Mouse (Mus musculus) embryonic stem cell, embryonic (primary cell): ENCODE measurements around the gene Cbfa2t3.

ENCODE experiments used
- CTCF ChIA-PET, 4 experiments: fragments of 300-600 bp in 2 of 4; fragments of 350-600 bp in 2 of 4; sonication (Branson Sonifier 250); formaldehyde crosslinking; loops; one replicate each; lab custom pipeline; 2022; ENCODE audit warnings: inconsistent platforms in 2 of 4; lab: Charles Lee
- POLR2A ChIA-PET, 4 experiments: fragments of 300-600 bp in 2 of 4; fragments of 350-600 bp in 2 of 4; sonication (Branson Sonifier 250); formaldehyde crosslinking; loops; one replicate each; lab custom pipeline; 2022; ENCODE audit warnings: antibody characterized with exemption in 4 of 4, inconsistent platforms in 1 of 4; lab: Charles Lee

The Cbfa2t3 gene

GRCm38 (mm10) chr8:122702957-122703356 is 4.0 kb upstream of the Cbfa2t3 start:
- POLR2A ChIA-PET: no interaction called here
- CTCF ChIA-PET: no interaction called here

- CTCF ChIA-PET: no interaction called here
- POLR2A ChIA-PET: no interaction called here
Observed at GRCm38 (mm10) chr8:122702301-122702941, 3.5 kb upstream of the Cbfa2t3 start.

GRCm38 (mm10) chr8:122701441-122702185 is 2.7 kb upstream of the Cbfa2t3 start:
- POLR2A ChIA-PET: interaction anchor here in 1 of 4 experiments (0.7 kb wide), 1 partner anchor 8 kb away, joined by 3 read pairs; no protein-coding TSS in a partner anchor

GRCm38 (mm10) chr8:122700628-122701027 is 1.7 kb upstream of the Cbfa2t3 start:
- ChIA-PET POLR2A (interaction anchor here in 1 of 4 experiments (0.7 kb wide), 1 partner anchor 8 kb away, joined by 3 read pairs; no protein-coding TSS in a partner anchor), CTCF (interaction anchor here in 1 of 4 experiments (0.8 kb wide), 1 partner anchor 9 kb away, joined by 3 read pairs; no protein-coding TSS in a partner anchor)

More at GRCm38 (mm10) chr8:122701441-122702185, 2.7 kb upstream of the Cbfa2t3 start:
- CTCF ChIA-PET: no interaction called here

GRCm38 (mm10) chr8:122698254-122698768 is 598 bp downstream of the Cbfa2t3 start:
- ChIA-PET POLR2A (interaction anchor here in 3 of 4 experiments (0.6 to 1.6 kb wide), 5 partner anchors 9 to 108 kb away, joined by 3 to 8 read pairs (median 3); no protein-coding TSS in a partner anchor), CTCF (interaction anchor here (0.5 to 1.4 kb wide), 8 partner anchors 11 to 592 kb away, joined by 3 to 6 read pairs (median 4); partner anchors contain the start of gene Pabpn1l (in 1 of the 4))

- CTCF ChIA-PET: interaction anchor here in 3 of 4 experiments (0.5 to 1.8 kb wide), 21 partner anchors 8 to 626 kb away, joined by 3 to 9 read pairs (median 4); partner anchors contain the start of gene Pabpn1l (in 1 of the 3)
Observed at GRCm38 (mm10) chr8:122697586-122697985, 1.3 kb downstream of the Cbfa2t3 start.

GRCm38 (mm10) chr8:122697181-122697581 is 1.7 kb downstream of the Cbfa2t3 start:
- ChIA-PET POLR2A (interaction anchor here in 2 of 4 experiments (0.6 to 1.8 kb wide), 3 partner anchors 9 to 79 kb away, joined by 3 to 8 read pairs (median 4); no protein-coding TSS in a partner anchor), CTCF (interaction anchor here (0.5 to 1.8 kb wide), 27 partner anchors 8 to 626 kb away, joined by 3 to 9 read pairs (median 3); partner anchors contain the start of gene Pabpn1l (in 1 of the 4))

More at GRCm38 (mm10) chr8:122697586-122697985, 1.3 kb downstream of the Cbfa2t3 start:
- POLR2A ChIA-PET: interaction anchor here in 1 of 4 experiments (1.2 to 1.8 kb wide), 2 partner anchors 8 to 18 kb away, joined by 3 to 8 read pairs; no protein-coding TSS in a partner anchor

GRCm38 (mm10) chr8:122695438-122696042 is 3.4 kb downstream of the Cbfa2t3 start:
- CTCF ChIA-PET: interaction anchor here in 1 of 4 experiments (1.6 kb wide), 1 partner anchor 15 kb away, joined by 7 read pairs; no protein-coding TSS in a partner anchor
- POLR2A ChIA-PET: no interaction called here

GRCm38 (mm10) chr8:122692152-122692551 is 6.8 kb downstream of the Cbfa2t3 start:
- POLR2A ChIA-PET: interaction anchor here in 2 of 4 experiments (0.6 to 1.5 kb wide), 2 partner anchors 10 to 12 kb away, joined by 4 to 6 read pairs; no protein-coding TSS in a partner anchor
- CTCF ChIA-PET: interaction anchor here in 1 of 4 experiments (0.7 kb wide), 1 partner anchor 32 kb away, joined by 14 read pairs; no protein-coding TSS in a partner anchor

- POLR2A ChIA-PET: no interaction called here
- CTCF ChIA-PET: interaction anchor here in 2 of 4 experiments (0.6 kb wide), 2 partner anchors 415 to 631 kb away, joined by 4 read pairs; no protein-coding TSS in a partner anchor
Observed at GRCm38 (mm10) chr8:122691018-122691417, 7.9 kb downstream of the Cbfa2t3 start.

- ChIA-PET POLR2A (interaction anchor here in 2 of 4 experiments (0.6 to 0.7 kb wide), 2 partner anchors 54 to 172 kb away, joined by 3 read pairs; no protein-coding TSS in a partner anchor), CTCF (interaction anchor here in 3 of 4 experiments (0.5 to 0.9 kb wide), 3 partner anchors 8 to 199 kb away, joined by 3 to 9 read pairs (median 7); no protein-coding TSS in a partner anchor)
Observed at GRCm38 (mm10) chr8:122689315-122689714, 9.6 kb downstream of the Cbfa2t3 start.

GRCm38 (mm10) chr8:122686879-122687278 is 12.0 kb downstream of the Cbfa2t3 start:
- ChIA-PET CTCF (interaction anchor here in 2 of 4 experiments (0.7 to 1.3 kb wide), 2 partner anchors 9 to 27 kb away, joined by 3 read pairs; no protein-coding TSS in a partner anchor), POLR2A (no interaction called here)

- ChIA-PET POLR2A (no interaction called here), CTCF (interaction anchor here in 2 of 4 experiments (1.4 to 1.9 kb wide), 2 partner anchors 12 to 25 kb away, joined by 4 to 6 read pairs; no protein-coding TSS in a partner anchor)
Observed at GRCm38 (mm10) chr8:122685097-122685861, 13.6 kb downstream of the Cbfa2t3 start.

- ChIA-PET CTCF (interaction anchor here in 2 of 4 experiments (0.6 kb wide), 3 partner anchors 29 to 452 kb away, joined by 3 to 4 read pairs (median 3); no protein-coding TSS in a partner anchor), POLR2A (interaction anchor here in 1 of 4 experiments (0.5 kb wide), 1 partner anchor 10 kb away, joined by 4 read pairs; no protein-coding TSS in a partner anchor)
Observed at GRCm38 (mm10) chr8:122682820-122683219, 16.1 kb downstream of the Cbfa2t3 start.

- POLR2A ChIA-PET: interaction anchor here in 2 of 4 experiments (0.5 to 2.5 kb wide), 19 partner anchors 13 to 563 kb away, joined by 3 to 8 read pairs (median 3); partner anchors contain the start of genes Galns (in 2 of the 2), Cbfa2t3 (in 1 of the 2), Chmp1a (in 1 of the 2) and Spata33 (in 1 of the 2)
- CTCF ChIA-PET: interaction anchor here (0.5 to 2.0 kb wide), 14 partner anchors 16 to 659 kb away, joined by 3 to 7 read pairs (median 4); no protein-coding TSS in a partner anchor
Observed at GRCm38 (mm10) chr8:122680171-122680570, 18.7 kb downstream of the Cbfa2t3 start.

- ChIA-PET CTCF (interaction anchor here in 3 of 4 experiments (1.0 to 2.0 kb wide), 11 partner anchors 16 to 134 kb away, joined by 3 to 7 read pairs (median 5); partner anchors contain the start of gene Cdt1 (in 1 of the 3)), POLR2A (interaction anchor here in 2 of 4 experiments (0.5 to 2.5 kb wide), 18 partner anchors 12 to 1226 kb away, joined by 3 to 8 read pairs (median 3); partner anchors contain the start of genes Galns (in 2 of the 2), Cbfa2t3 (in 1 of the 2), Chmp1a (in 1 of the 2) and Spata33 (in 1 of the 2))
Observed at GRCm38 (mm10) chr8:122679325-122679920, 19.5 kb downstream of the Cbfa2t3 start.
